Mouse (Mus musculus): ENCODE measurements around the gene Serpina9. TPM values are rescaled to one million over a fixed set of nuclear protein-coding genes. Genes with fewer than 3 reads are reported as not detected.

Serpina9 gene
- polyA plus RNA-seq, 2 experiments = 0.10 to 0.16 TPM

GRCm38 (mm10) chr12:103971080-103971479 is 42.5 kb downstream of the Serpina9 start:
- DNase-seq (ENCODE audit: low spot score) (no peak), ATAC-seq (ENCODE audit: low FRiP score, low read depth) (no peak)
- TF ChIP-seq POLR2A (IDR thresholded peaks at IDR 0.05; ENCODE audit: borderline replicate concordance, extremely low read depth, insufficient read depth, insufficient read length) = no peak

GRCm38 (mm10) chr12:103969577-103970116 is 43.9 kb downstream of the Serpina9 start:
- 88% methylated on average over 9 of the region's 9 CpGs for WGBS
- ATAC-seq (ENCODE audit: low FRiP score, low read depth) = no peak
- no peak overlapping the region for H3K27ac ChIP-seq (replicated peaks; ENCODE audit: low read depth, low read length)
- no peaks in the 10 kb centered on the region for H3K9me3 ChIP-seq (ENCODE audit: control insufficient read depth, low read length)
- H3K4me2 ChIP-seq (replicated peaks; ENCODE audit: low read depth, low read length, severe bottlenecking) = no peak overlapping the region
- no peak overlapping the region for H3K4me3 ChIP-seq (replicated peaks; ENCODE audit: low read length)
- no peaks in the 10 kb centered on the region for H3K4me1 ChIP-seq (ENCODE audit: control insufficient read depth, insufficient read depth, low read length)
- no peak for DNase-seq (ENCODE audit: low spot score)
- TF ChIP-seq POLR2A (IDR thresholded peaks at IDR 0.05; ENCODE audit: borderline replicate concordance, extremely low read depth, insufficient read depth, insufficient read length) = no peak
- no peaks in the 10 kb centered on the region for H3K36me3 ChIP-seq (ENCODE audit: control insufficient read depth, insufficient read depth, low read length)
- no peak overlapping the region for H3K9ac ChIP-seq (ENCODE audit: low read depth, low read length, severe bottlenecking)
- no peaks in the 10 kb centered on the region for H3K27me3 ChIP-seq (ENCODE audit: control insufficient read depth, insufficient read depth, low read length)

More at GRCm38 (mm10) chr12:103971080-103971479, 42.5 kb downstream of the Serpina9 start:
- no peak overlapping the region for H3K27ac ChIP-seq (replicated peaks; ENCODE audit: low read depth, low read length)
- H3K9ac ChIP-seq (ENCODE audit: low read depth, low read length, severe bottlenecking) = no peak overlapping the region
- no peaks in the 10 kb centered on the region for H3K9me3 ChIP-seq (ENCODE audit: control insufficient read depth, low read length)
- H3K4me3 ChIP-seq (replicated peaks; ENCODE audit: low read length) = no peak overlapping the region
- no peak overlapping the region for H3K4me2 ChIP-seq (replicated peaks; ENCODE audit: low read depth, low read length, severe bottlenecking)
- H3K36me3 ChIP-seq (ENCODE audit: control insufficient read depth, insufficient read depth, low read length) = no peaks in the 10 kb centered on the region
- 90% methylated on average over 4 of the region's 4 CpGs for WGBS
- no peaks in the 10 kb centered on the region for H3K4me1 ChIP-seq (ENCODE audit: control insufficient read depth, insufficient read depth, low read length)
- no peaks in the 10 kb centered on the region for H3K27me3 ChIP-seq (ENCODE audit: control insufficient read depth, insufficient read depth, low read length)

- no peaks in the 10 kb centered on the region for H3K9me3 ChIP-seq (ENCODE audit: control insufficient read depth, low read length)
- no peak overlapping the region for H3K4me3 ChIP-seq (replicated peaks; ENCODE audit: low read length)
- no peaks in the 10 kb centered on the region for H3K36me3 ChIP-seq (ENCODE audit: control insufficient read depth, insufficient read depth, low read length)
- no peak overlapping the region for H3K27ac ChIP-seq (replicated peaks; ENCODE audit: low read depth, low read length)
- H3K4me2 ChIP-seq (replicated peaks; ENCODE audit: low read depth, low read length, severe bottlenecking) = no peak overlapping the region
- no peak for TF ChIP-seq POLR2A (IDR thresholded peaks at IDR 0.05; ENCODE audit: borderline replicate concordance, extremely low read depth, insufficient read depth, insufficient read length)
- no peaks in the 10 kb centered on the region for H3K27me3 ChIP-seq (ENCODE audit: control insufficient read depth, insufficient read depth, low read length)
- H3K9ac ChIP-seq (ENCODE audit: low read depth, low read length, severe bottlenecking) = no peak overlapping the region
- WGBS = 67% methylated on average over 3 of the region's 3 CpGs
- no peak for ATAC-seq (ENCODE audit: low FRiP score, low read depth)
- H3K4me1 ChIP-seq (ENCODE audit: control insufficient read depth, insufficient read depth, low read length) = no peaks in the 10 kb centered on the region
- no peak for DNase-seq (ENCODE audit: low spot score)
These were observed 46.8 kb downstream of the Serpina9 start for GRCm38 (mm10) chr12:103966761-103967160.

- no peaks in the 10 kb centered on the region for H3K36me3 ChIP-seq (ENCODE audit: control insufficient read depth, insufficient read depth, low read length)
- ATAC-seq (ENCODE audit: low FRiP score, low read depth) (no peak), DNase-seq (ENCODE audit: low spot score) (no peak)
- no peaks in the 10 kb centered on the region for H3K4me1 ChIP-seq (ENCODE audit: control insufficient read depth, insufficient read depth, low read length)
- H3K4me3 ChIP-seq (replicated peaks; ENCODE audit: low read length) = no peak overlapping the region
- WGBS = 78% methylated on average over 4 of the region's 4 CpGs
- H3K4me2 ChIP-seq (replicated peaks; ENCODE audit: low read depth, low read length, severe bottlenecking) = no peak overlapping the region
- no peak for TF ChIP-seq POLR2A (IDR thresholded peaks at IDR 0.05; ENCODE audit: borderline replicate concordance, extremely low read depth, insufficient read depth, insufficient read length)
- H3K9ac ChIP-seq (ENCODE audit: low read depth, low read length, severe bottlenecking) = no peak overlapping the region
- H3K9me3 ChIP-seq (ENCODE audit: control insufficient read depth, low read length) = no peaks in the 10 kb centered on the region
- no peak overlapping the region for H3K27ac ChIP-seq (replicated peaks; ENCODE audit: low read depth, low read length)
- H3K27me3 ChIP-seq (ENCODE audit: control insufficient read depth, insufficient read depth, low read length) = no peaks in the 10 kb centered on the region
These were observed 50.3 kb downstream of the Serpina9 start for GRCm38 (mm10) chr12:103963288-103963687.

GRCm38 (mm10) chr12:103962860-103963259 is 50.7 kb downstream of the Serpina9 start:
- TF ChIP-seq POLR2A (IDR thresholded peaks at IDR 0.05; ENCODE audit: borderline replicate concordance, extremely low read depth, insufficient read depth, insufficient read length) = no peak
- ATAC-seq (ENCODE audit: low FRiP score, low read depth) (no peak), DNase-seq (ENCODE audit: low spot score) (no peak)
- WGBS = 71% methylated on average over 8 of the region's 8 CpGs
- Histone ChIP-seq H3K9me3 (ENCODE audit: control insufficient read depth, low read length) (no peaks in the 10 kb centered on the region), H3K36me3 (ENCODE audit: control insufficient read depth, insufficient read depth, low read length) (no peaks in the 10 kb centered on the region), H3K27me3 (ENCODE audit: control insufficient read depth, insufficient read depth, low read length) (no peaks in the 10 kb centered on the region), H3K27ac (replicated peaks; ENCODE audit: low read depth, low read length) (no peak overlapping the region), H3K4me1 (ENCODE audit: control insufficient read depth, insufficient read depth, low read length) (no peaks in the 10 kb centered on the region), H3K4me2 (replicated peaks; ENCODE audit: low read depth, low read length, severe bottlenecking) (no peak overlapping the region), H3K9ac (ENCODE audit: low read depth, low read length, severe bottlenecking) (no peak overlapping the region), H3K4me3 (replicated peaks; ENCODE audit: low read length) (no peak overlapping the region)

GRCm38 (mm10) chr12:103962337-103962736 is 51.2 kb downstream of the Serpina9 start:
- no peaks in the 10 kb centered on the region for H3K4me1 ChIP-seq (ENCODE audit: control insufficient read depth, insufficient read depth, low read length)
- WGBS = 86% methylated on average over 5 of the region's 5 CpGs
- no peak for DNase-seq (ENCODE audit: low spot score)
- TF ChIP-seq POLR2A (IDR thresholded peaks at IDR 0.05; ENCODE audit: borderline replicate concordance, extremely low read depth, insufficient read depth, insufficient read length) = no peak
- H3K27ac ChIP-seq (replicated peaks; ENCODE audit: low read depth, low read length) = no peak overlapping the region
- H3K9ac ChIP-seq (ENCODE audit: low read depth, low read length, severe bottlenecking) = no peak overlapping the region
- H3K9me3 ChIP-seq (ENCODE audit: control insufficient read depth, low read length) = no peaks in the 10 kb centered on the region
- no peaks in the 10 kb centered on the region for H3K27me3 ChIP-seq (ENCODE audit: control insufficient read depth, insufficient read depth, low read length)
- no peak overlapping the region for H3K4me3 ChIP-seq (replicated peaks; ENCODE audit: low read length)
- no peak overlapping the region for H3K4me2 ChIP-seq (replicated peaks; ENCODE audit: low read depth, low read length, severe bottlenecking)
- ATAC-seq (ENCODE audit: low FRiP score, low read depth) = no peak
- no peaks in the 10 kb centered on the region for H3K36me3 ChIP-seq (ENCODE audit: control insufficient read depth, insufficient read depth, low read length)

Measured in limb, embryonic 14.5 days (tissue).